Mouse (Mus musculus) gastrocnemius, postnatal 14 days (tissue): Measurements from ENCODE around the gene Tma7. TPM values are rescaled to one million over a fixed set of nuclear protein-coding genes. Genes with fewer than 3 reads are reported as not detected.

Experiments
- DNase-seq: peaks from one replicate; pipeline ENCODE4 v3.0.0; 2021; ENCODE audit warnings: mixed read lengths
- intact Hi-C: fragments of 180-260 bp; cut with DNase I; formaldehyde crosslinking; loops from one replicate; pipeline ENCODE4 v1.15.1; 2025; ENCODE audit warnings: low total_unique reads
- total RNA-seq, 2 experiments: library from RNA; stranded (reverse); gene quantifications; 2 replicates each; pipeline ENCODE4 v1.2.3; 2021

Gene Tma7
- total RNA-seq, 2 experiments from 2014 or later = 184 to 190 TPM

DNA sequence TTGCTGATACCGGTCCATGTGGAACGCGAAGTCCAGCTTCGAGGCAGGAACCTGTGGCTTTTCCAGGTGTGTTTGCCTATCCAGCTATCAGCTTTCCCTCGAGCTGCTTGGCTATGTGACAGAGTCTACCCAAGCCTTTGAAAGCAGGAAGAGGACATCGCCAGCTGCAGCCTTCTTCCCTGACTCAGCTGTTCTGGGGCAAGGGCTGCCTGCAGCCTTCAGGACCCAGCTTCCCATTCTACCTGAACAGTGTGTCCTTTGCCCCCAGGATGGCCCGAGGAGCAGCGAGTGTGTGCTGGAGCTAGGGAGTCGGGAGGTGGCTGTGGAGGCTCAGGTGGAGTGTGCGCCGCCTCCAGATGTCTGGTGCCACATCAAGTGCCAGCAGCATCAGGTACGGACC is 23.3 kb upstream of the Tma7 start:
- intact Hi-C loops = no loop called here
- DNase-seq = no peak

DNA sequence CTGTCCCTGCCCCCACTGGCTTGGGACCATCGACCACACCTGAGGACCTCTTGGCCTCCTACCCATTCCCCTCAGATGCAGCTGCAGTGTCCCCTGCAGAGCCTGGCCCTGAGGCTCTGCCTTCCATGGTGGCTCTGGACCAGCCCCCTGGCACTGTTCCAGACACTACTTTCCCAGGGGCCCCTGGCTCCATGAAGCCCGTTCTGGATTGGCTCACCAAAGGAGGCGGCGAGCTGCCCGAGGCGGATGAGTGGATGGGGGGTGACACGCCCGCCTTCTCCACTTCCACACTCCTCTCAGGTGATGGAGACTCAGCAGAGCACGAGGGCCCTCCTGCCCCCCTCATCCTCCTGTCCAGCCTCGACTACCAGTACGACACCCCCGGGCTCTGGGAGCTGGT is 22.6 kb upstream of the Tma7 start:
- intact Hi-C loops = no loop called here
- DNase-seq = no peak

DNA sequence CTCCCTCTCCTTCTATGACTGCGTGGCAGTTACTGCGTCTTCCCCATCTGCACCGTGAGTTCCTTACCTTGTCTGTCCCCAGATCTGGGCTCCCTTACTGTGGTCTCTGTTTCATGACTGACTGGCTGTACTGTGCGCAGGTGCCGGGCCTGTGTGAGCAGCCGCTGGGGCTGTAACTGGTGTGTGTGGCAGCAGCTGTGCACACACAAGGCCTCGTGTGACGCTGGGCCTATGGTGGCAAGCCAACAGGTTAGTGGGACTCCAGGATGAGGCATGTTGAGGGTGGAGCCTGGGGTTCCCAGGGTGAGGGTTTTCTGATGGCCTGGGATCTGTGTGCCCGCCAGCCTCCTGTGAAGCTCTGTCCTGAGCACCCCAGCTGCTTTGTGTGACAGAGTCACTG is 21.7 kb upstream of the Tma7 start:
- no peak for DNase-seq
- intact Hi-C loops = no loop called here

DNA sequence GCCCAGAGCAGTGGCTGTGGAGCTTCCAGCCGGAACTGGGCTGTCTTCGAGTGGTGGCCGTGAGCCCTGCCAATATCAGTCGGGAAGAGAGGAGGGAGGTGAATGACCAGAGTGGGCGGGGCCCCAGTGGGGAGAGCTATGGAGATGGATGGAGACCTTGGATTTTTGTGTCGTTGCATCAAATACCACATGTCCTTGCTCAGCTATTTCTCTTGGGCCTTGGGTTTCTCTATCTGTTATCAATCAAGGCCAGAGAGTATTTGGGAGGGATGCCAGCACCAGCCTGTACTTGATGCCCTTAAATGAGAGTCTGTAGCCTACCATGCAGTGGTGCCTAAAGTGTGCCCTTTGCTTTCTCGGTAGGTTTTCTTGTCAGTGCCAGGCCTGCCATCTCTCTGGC is 20.9 kb upstream of the Tma7 start:
- intact Hi-C loops = no loop called here
- DNase-seq = no peak

DNA sequence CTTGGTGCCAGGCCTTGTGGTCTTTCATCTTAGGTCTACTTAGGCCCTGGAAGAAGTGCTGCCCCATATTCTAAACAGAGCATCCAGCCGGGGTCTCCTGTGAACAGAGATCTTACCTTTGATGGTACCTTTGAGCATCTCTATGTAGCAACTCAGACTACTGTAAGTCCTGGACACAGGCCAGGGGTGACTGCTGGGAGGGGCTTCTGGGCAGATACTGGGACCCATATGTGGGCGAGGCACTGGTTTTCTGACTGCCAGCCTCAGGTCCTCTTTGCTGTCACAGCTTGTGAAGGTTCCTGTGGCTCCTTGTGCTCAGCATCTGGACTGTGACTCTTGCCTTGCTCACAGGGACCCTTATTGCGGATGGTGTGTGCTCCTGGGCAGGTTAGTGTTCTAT is 20.2 kb upstream of the Tma7 start:
- DNase-seq = no peak
- intact Hi-C loops = no loop called here

DNA sequence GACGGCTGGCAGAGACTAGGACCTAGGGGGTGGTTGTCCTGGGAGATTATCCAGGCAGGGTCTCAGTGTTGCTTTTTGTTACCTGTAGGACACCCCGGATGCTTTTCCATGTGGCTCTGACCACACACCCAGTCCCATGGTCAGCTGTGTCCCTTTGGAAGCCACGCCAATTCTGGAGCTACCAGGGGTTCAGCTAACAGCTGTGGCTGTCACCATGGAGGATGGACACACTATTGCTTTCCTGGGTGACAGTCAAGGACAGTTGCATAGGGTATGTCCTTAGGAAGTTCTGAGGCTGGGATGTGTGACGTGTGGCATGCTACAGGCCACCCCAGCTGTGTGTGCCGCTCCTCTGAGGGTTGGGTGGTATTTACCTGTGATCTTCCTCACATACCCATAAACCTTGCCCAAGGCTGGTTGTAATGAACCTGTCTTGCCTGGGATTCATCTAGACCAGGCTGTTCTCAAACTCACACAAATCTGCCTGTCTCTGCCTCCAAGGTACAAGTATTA is 19.6 kb upstream of the Tma7 start:
- no peak for DNase-seq
- intact Hi-C loops = no loop called here

DNA sequence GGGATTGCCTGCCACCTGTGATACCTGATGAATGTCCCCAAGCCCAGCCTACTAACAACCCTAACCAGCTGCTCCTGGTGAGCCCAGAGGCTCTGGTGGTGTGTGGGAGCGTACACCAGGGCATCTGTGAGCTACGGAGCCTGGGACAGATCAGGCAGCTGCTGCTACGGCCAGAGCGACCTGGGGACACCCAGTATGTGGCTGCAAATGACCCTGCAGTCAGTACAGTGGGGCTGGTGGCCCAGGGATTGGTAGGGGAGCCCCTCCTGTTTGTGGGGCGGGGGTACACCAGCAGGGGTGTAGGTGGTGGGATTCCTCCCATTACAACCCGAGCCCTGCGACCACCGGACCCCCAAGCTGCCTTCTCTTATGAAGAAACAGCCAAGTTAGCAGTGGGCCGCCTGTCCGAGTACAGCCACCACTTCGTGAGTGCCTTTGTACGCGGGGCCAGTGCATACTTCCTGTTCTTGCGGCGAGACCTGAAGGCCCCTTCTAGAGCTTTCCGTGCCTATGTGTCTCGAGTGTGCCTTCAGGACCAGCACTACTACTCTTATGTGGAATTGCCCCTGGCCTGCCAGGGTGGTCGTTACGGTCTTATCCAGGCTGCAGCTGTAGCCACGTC is 18.0 kb upstream of the Tma7 start:
- DNase-seq = no peak

DNA sequence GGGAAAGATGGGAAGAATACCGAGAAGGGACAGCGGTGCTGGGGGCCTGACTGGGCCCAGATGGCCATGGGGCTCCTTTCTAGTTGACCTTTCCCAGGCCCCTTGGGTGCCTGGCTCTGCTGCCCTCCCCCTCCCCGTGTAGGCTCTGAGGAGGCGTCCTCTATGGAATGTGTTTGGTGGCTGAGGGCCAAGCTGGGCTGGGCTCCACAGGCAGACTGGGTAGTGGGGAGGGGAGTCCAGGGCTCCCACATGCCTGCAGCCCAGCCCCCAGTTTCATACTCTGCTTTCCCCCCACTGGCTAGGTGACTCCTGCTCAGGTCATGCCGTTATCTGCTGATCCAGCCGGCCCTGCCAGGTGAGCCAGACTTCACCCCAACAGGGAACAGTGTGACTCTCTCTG is 16.6 kb upstream of the Tma7 start:
- no peak for DNase-seq
- intact Hi-C loops = no loop called here

More for the DNA sequence above, 18.0 kb upstream of the Tma7 start:
- intact Hi-C loops = no loop called here

DNA sequence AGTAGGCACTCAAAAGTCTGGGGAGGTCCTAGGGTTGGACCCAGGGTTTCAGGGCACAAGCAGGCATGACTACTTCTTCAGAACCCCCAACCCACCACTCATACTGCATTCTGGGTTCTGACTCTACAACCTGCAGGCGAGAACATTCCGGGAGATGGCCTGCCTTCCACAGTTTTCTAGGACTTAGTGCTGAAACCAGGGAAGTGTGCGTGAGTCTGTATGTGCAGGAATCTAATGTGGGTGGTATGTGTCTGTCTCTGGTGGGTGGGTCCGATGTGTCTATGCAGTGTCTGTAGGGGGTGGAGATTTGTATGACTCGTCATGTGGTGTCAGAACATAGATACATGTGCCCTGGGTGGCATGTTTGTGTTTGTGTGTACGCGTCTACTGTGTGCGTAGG is 16.0 kb upstream of the Tma7 start:
- intact Hi-C loops = no loop called here

DNA sequence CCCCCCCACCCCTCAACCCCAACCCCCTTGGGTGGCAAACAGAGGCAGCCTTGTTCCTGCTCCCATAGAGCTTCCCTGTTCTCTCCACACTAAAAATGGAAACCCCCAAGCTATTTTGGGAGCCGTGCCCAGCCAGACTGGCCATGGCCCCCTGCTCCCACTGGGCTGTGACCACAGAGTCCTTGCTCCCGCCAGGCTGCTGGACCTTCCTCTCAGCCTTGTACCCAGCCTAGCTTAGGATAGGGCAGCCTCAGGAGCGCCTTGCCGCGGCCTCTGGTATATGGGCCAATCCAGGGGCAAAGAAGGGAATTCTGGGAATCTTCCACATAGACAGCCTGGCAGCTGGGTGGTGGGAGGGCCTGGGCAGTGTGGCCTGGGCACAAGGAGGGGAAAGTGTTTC is 15.4 kb upstream of the Tma7 start:
- no peak for DNase-seq
- intact Hi-C loops = no loop called here

More for the DNA sequence above, 16.0 kb upstream of the Tma7 start:
- no peak for DNase-seq

DNA sequence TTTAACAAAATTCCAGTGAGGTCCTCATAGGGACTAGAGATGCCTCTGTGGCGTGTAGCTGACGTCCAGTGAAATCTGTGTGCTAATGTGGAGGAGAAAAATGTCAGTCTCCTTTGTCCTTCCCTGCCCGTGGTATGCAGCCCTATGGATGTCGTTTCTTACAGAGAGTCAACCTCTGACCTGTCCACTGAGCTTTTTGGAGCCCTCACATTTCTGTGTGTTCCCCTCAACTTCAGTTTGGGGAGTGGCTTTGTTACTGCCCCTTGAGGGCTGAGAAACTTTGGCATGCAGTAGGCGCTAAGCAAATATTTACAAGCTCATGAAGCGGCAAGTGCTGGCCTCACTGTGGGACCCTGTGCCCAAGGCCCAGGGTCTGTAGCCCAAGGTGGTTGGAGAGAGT is 14.9 kb upstream of the Tma7 start:
- DNase-seq = no peak
- intact Hi-C loops = no loop called here

DNA sequence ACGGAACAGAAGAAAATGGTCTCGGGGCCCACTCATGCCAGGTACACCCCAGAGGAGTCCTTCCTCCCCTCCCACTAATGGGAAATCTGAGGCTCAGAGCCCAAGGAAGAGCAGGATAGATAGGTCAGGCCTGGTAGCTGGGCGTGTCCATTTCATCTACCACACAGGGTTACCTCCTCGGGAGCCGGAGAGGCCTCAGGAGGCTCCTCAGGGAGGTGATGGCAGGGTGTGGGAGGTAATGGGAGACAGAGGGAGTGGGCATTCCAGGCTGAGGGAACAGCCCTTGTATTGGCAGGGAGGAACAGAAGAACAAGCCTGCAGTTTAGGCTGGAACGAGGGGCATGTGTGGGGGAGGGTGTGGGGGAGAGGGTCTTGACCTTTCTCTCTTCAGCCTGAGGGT is 14.5 kb upstream of the Tma7 start:
- DNase-seq = no peak
- intact Hi-C loops = no loop called here

DNA sequence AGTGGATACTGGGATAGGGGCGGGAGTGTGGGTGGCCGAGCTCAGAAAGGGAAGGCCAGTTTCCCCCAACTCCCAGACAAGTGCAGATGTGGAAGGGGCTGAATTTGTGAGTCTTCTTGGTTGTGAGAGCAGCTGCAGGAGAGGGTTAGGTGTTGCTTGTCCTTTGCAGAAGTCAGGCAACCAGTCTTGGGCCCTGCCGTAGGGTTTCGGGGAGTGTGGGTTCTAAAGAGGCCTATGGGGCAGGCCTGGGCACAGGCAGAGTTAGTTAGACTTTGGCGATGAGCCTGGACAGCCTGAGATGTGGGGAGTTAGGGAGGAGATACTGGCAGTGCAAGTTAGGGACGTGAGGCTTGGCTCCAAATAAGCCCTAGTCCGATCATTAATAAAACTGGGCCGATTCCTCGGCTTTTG is 13.9 kb upstream of the Tma7 start:
- DNase-seq = no peak
- intact Hi-C loops = no loop called here

DNA sequence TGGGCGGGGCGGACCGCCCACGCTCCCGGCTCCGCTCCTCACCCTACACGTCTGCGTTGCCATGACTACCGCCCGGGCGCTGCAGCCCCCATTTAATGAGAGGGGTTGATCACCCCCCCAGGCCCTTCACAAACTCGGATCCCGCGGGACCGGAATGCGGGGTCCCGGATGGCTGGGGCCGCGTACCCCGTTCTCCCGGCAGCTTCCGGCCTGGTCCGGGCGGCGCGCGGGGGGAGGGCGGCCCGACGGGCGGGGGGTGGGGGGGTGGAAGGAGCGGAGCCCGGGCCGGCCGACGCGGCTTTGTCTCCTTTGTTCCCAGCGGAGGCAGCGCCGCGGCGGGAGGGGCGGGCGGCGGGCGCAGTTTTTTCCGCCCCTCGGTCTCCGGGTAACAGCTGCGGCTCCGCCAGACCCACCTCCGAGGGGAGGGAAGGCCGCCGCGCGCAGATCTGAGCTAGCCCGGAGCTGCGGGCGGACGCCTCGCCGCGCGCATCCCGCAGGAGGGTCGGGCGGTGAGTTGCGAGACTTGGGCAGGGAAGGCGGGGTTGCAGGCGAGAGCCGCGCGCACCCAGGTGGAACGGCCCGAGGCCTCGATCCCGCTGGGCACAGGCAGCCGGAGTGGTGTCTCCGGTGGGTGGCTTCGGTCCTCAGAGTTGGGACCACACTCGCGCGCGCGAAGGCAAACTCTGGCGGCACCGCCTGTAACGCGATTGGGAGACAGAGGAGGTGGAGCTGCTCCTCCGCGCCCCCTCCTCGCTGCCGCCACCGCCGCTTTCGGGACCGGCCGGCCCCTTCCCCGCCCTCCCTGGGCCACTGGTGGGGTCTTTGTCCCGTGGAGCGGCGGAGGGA is 13.0 kb upstream of the Tma7 start, which contains the start of gene Plxnb1:
Gene Plxnb1, plus strand, starts transcription at position 253 of the 846 bp plus-strand sequence.
- intact Hi-C loops = no loop called here
- DNase-seq = peak; percentile 61

DNA sequence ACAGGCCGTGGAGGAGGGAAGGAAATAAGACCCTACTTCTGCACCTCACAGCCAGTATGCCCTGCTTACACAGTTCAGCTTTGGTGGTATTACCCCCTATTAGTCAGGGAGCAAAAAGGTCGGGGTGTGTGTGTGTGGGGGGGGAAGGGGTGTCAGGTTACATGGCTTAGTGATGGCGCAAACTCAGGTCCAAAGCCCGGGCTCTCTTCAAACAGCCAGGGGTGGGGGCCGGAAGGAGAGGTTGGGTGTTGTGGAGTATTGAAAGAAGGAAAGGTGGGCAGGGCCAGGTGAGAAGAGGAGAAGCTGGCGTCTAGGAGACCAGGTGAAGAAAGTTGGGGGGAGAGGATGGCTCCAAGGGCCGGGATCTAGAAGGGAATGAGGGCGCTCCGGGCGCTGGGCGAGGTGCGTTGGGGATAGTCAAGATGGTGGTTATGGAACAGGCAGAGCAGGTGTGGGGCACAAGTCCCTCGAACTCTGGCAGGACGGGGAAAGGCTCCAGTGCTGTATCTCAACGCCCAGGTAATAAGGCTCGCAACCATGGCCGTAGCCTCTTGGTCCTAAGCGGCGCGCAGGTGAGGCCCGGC is 12.3 kb upstream of the Tma7 start:
- intact Hi-C loops = no loop called here
- DNase-seq = no peak

DNA sequence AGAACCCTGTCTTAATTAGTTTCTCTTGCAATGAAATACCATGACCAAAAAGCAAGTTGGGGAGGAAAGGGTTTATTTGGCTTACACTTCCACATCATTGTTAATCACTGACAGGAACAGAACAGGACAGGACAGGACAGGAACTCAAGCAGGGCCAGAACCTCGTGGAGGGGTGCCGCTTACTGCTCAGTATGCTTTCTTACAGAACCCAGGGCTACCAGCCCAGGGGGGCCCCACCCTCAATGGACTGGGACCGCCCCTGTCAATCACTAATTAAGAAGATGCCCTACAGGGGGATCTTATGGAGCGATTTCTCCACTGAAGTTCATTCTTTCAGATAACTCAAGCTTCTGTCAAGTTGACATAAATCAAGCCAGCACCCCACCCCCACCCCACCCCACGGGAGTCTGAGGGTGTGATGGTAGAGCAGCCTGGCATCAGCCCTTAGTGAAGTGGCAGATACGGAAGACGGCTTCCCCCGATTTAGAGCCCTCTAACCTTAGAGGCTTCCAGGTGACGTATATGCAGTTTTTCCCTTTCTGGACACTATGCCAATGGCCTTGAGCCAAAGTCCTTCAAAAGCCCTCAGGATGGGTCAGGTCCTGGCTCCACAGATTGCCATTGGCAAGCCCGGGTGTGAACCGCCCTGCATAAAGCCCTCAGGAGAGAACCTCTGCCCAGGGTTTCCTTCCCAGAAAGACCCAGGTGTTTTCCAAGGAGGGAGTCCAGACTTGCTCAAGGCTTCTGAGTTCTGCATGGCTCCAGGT is 11.6 kb upstream of the Tma7 start:
- no peak for DNase-seq
- intact Hi-C loops = no loop called here

DNA sequence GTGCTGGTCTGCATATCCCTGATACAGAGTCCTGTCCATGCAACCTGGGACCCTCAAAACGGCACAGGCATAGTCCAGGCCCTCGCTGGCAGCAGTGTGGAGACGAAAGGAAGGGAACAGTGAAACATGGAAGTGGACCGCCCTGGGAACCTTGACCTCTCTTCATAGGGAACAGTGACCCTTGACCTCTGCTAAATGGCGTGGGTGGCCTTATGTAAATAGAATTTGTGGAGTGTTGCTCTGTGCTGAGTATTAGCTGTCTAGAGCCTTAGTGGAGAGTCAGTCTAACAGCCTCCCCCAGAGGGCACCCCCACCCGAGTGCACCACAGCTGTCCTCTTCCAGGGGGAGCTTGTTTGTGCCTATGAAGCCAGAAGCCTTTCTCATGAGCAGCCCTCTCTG is 10.4 kb upstream of the Tma7 start:
- no peak for DNase-seq
- intact Hi-C loops = no loop called here

DNA sequence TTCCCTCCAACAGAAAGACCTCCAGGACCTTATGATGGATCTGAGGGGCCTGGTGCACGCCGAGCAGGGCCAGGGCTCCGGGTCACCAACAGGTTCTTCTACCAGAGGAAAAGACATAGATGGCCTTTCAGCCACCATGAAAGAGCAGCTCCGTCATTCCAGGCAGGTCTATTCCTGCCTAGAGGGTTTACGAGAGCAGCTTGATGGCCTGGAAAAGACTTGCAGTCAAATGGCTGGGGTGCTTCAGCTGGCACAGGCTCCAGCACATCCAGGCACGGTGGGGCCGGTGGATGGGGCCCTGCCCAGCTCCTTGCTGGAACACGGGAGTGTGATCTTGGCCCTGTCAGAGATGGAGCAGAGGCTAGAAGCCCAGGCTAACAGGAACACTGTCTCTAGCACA is 9.4 kb upstream of the Tma7 start:
- intact Hi-C loops = no loop called here
- no peak for DNase-seq

DNA sequence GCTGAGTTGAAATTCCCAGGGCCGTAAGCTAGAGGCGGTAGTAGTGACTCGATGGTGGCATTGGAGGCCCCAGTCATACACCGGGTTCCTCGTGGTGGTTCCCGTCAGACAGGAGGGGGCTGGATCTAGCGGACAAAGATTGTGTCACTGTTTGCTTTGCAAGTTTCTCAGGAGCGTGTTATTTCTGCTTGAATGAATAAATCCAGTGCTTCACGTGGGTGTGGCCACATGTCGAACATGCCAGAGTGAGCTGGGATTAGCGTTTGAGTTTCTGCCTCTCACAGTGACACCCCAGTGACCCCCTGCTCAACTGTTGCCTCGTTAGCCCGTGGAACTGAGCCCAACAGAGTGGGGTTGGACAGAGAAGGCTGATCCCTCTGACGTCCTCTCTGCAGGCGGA is 8.1 kb upstream of the Tma7 start:
- intact Hi-C loops = no loop called here
- no peak for DNase-seq

DNA sequence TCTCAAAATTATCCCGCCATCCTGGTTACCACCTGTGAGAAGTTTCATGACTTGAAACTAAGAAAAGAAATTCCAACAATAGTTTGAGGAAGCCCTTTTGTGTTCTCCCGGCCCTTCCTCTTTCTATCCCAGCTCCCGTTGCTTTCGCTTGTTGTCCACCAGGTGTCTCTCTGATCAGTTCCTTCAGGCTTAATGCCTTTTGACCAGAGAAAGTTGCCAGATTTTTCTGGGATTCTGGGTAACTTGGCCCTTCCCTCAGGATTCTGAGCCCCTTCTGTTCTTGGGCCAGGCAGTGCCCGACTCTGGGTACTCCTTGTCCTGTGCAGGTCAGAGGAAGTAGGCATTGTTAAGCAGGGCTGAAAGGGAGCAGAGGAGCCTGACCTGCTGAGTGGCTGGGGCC is 5.6 kb upstream of the Tma7 start:
- intact Hi-C loops = loop anchor here (5.0 kb wide), 1 partner anchor 34 kb away; no protein-coding TSS in a partner anchor
- DNase-seq = peak; percentile 37
